Mouse (Mus musculus): ENCODE data around the gene Srgap2. TPM values are rescaled to one million over a fixed set of nuclear protein-coding genes. Genes with fewer than 3 reads are reported as not detected.

The Srgap2 gene
- polyA plus RNA-seq, 1 experiment from 2014 or later, result 15.3 TPM

- H3K4me2 ChIP-seq (ENCODE audit: low read length), result no peak overlapping the region
- H3K9me3 ChIP-seq (replicated peaks; ENCODE audit: control insufficient read depth, low read length), result no peaks in the 10 kb centered on the region
- H3K36me3 ChIP-seq (ENCODE audit: control insufficient read depth, insufficient read depth, low read length), result peaks cover 33% of the 10 kb centered on the region
- ATAC-seq (no peak), DNase-seq (ENCODE audit: low spot score) (no peak)
- H3K27me3 ChIP-seq (replicated peaks; ENCODE audit: control insufficient read depth, insufficient read depth, low read length), result no peaks in the 10 kb centered on the region
- no peak overlapping the region for H3K9ac ChIP-seq (ENCODE audit: low read length)
- 84% methylated on average over 6 of the region's 6 CpGs for WGBS
- H3K4me3 ChIP-seq (ENCODE audit: low read depth, low read length), result no peak overlapping the region
- H3K4me1 ChIP-seq (ENCODE audit: control insufficient read depth, insufficient read depth, low read length), result no peaks in the 10 kb centered on the region
- no peak overlapping the region for H3K27ac ChIP-seq (ENCODE audit: low read depth, low read length)
Observed at GRCm38 (mm10) chr1:131288938-131289337, 238.2 kb downstream of the Srgap2 start.

- no peaks in the 10 kb centered on the region for H3K27me3 ChIP-seq (replicated peaks; ENCODE audit: control insufficient read depth, insufficient read depth, low read length)
- no peak overlapping the region for H3K27ac ChIP-seq (ENCODE audit: low read depth, low read length)
- 81% methylated on average over 2 of the region's 2 CpGs for WGBS
- H3K4me1 ChIP-seq (ENCODE audit: control insufficient read depth, insufficient read depth, low read length), result no peaks in the 10 kb centered on the region
- ATAC-seq, result no peak
- H3K9ac ChIP-seq (ENCODE audit: low read length), result no peak overlapping the region
- DNase-seq (ENCODE audit: low spot score), result no peak
- no peaks in the 10 kb centered on the region for H3K9me3 ChIP-seq (replicated peaks; ENCODE audit: control insufficient read depth, low read length)
- H3K36me3 ChIP-seq (ENCODE audit: control insufficient read depth, insufficient read depth, low read length), result peaks cover 23% of the 10 kb centered on the region
- no peak overlapping the region for H3K4me2 ChIP-seq (ENCODE audit: low read length)
- H3K4me3 ChIP-seq (ENCODE audit: low read depth, low read length), result no peak overlapping the region
Observed at GRCm38 (mm10) chr1:131287267-131287666, 239.9 kb downstream of the Srgap2 start.

GRCm38 (mm10) chr1:131286803-131287202 lies 240.3 kb downstream of the Srgap2 start:
- Histone ChIP-seq H3K27ac (ENCODE audit: low read depth, low read length) (no peak overlapping the region), H3K4me3 (ENCODE audit: low read depth, low read length) (no peak overlapping the region), H3K4me2 (ENCODE audit: low read length) (no peak overlapping the region), H3K9me3 (replicated peaks; ENCODE audit: control insufficient read depth, low read length) (no peaks in the 10 kb centered on the region), H3K9ac (ENCODE audit: low read length) (no peak overlapping the region), H3K4me1 (ENCODE audit: control insufficient read depth, insufficient read depth, low read length) (no peaks in the 10 kb centered on the region), H3K36me3 (ENCODE audit: control insufficient read depth, insufficient read depth, low read length) (peaks cover 19% of the 10 kb centered on the region), H3K27me3 (replicated peaks; ENCODE audit: control insufficient read depth, insufficient read depth, low read length) (no peaks in the 10 kb centered on the region)
- no peak for ATAC-seq
- 81% methylated on average over 5 of the region's 5 CpGs for WGBS
- no peak for DNase-seq (ENCODE audit: low spot score)

- H3K4me2 ChIP-seq (ENCODE audit: low read length), result no peak overlapping the region
- DNase-seq (ENCODE audit: low spot score) (no peak), ATAC-seq (no peak)
- 94% methylated on average over 4 of the region's 4 CpGs for WGBS
- no peak overlapping the region for H3K27ac ChIP-seq (ENCODE audit: low read depth, low read length)
- H3K36me3 ChIP-seq (ENCODE audit: control insufficient read depth, insufficient read depth, low read length), result peaks cover 12% of the 10 kb centered on the region
- no peak overlapping the region for H3K4me3 ChIP-seq (ENCODE audit: low read depth, low read length)
- H3K27me3 ChIP-seq (replicated peaks; ENCODE audit: control insufficient read depth, insufficient read depth, low read length), result no peaks in the 10 kb centered on the region
- no peaks in the 10 kb centered on the region for H3K4me1 ChIP-seq (ENCODE audit: control insufficient read depth, insufficient read depth, low read length)
- H3K9me3 ChIP-seq (replicated peaks; ENCODE audit: control insufficient read depth, low read length), result no peaks in the 10 kb centered on the region
- no peak overlapping the region for H3K9ac ChIP-seq (ENCODE audit: low read length)
Observed at GRCm38 (mm10) chr1:131284616-131285015, 242.5 kb downstream of the Srgap2 start.

GRCm38 (mm10) chr1:131284167-131284566 lies 243.0 kb downstream of the Srgap2 start:
- no peak overlapping the region for H3K27ac ChIP-seq (ENCODE audit: low read depth, low read length)
- H3K4me2 ChIP-seq (ENCODE audit: low read length), result no peak overlapping the region
- DNase-seq (ENCODE audit: low spot score) (peak; percentile 29), ATAC-seq (peak; percentile 24; the same call in 1 of the 2 replicates)
- H3K4me1 ChIP-seq (ENCODE audit: control insufficient read depth, insufficient read depth, low read length), result no peaks in the 10 kb centered on the region
- 49% methylated on average over 1 of the region's 1 CpGs for WGBS
- no peak overlapping the region for H3K9ac ChIP-seq (ENCODE audit: low read length)
- no peaks in the 10 kb centered on the region for H3K9me3 ChIP-seq (replicated peaks; ENCODE audit: control insufficient read depth, low read length)
- no peaks in the 10 kb centered on the region for H3K27me3 ChIP-seq (replicated peaks; ENCODE audit: control insufficient read depth, insufficient read depth, low read length)
- H3K4me3 ChIP-seq (ENCODE audit: low read depth, low read length), result no peak overlapping the region
- peaks cover 7% of the 10 kb centered on the region for H3K36me3 ChIP-seq (ENCODE audit: control insufficient read depth, insufficient read depth, low read length)

- Histone ChIP-seq H3K27ac (ENCODE audit: low read depth, low read length) (no peak overlapping the region), H3K9ac (ENCODE audit: low read length) (no peak overlapping the region), H3K36me3 (ENCODE audit: control insufficient read depth, insufficient read depth, low read length) (no peaks in the 10 kb centered on the region), H3K27me3 (replicated peaks; ENCODE audit: control insufficient read depth, insufficient read depth, low read length) (no peaks in the 10 kb centered on the region), H3K4me2 (ENCODE audit: low read length) (no peak overlapping the region), H3K9me3 (replicated peaks; ENCODE audit: control insufficient read depth, low read length) (no peaks in the 10 kb centered on the region), H3K4me3 (ENCODE audit: low read depth, low read length) (no peak overlapping the region), H3K4me1 (ENCODE audit: control insufficient read depth, insufficient read depth, low read length) (no peaks in the 10 kb centered on the region)
- 0 out of 2 replicates have a peak, but pooled peaks have one; percentile 40 for ATAC-seq
- WGBS, result 57% methylated on average over 4 of the region's 4 CpGs
- DNase-seq (ENCODE audit: low spot score), result no peak
Observed at GRCm38 (mm10) chr1:131281731-131282130, 245.4 kb downstream of the Srgap2 start.

- DNase-seq (ENCODE audit: low spot score) (no peak), ATAC-seq (no peak)
- Histone ChIP-seq H3K4me2 (ENCODE audit: low read length) (no peak overlapping the region), H3K4me3 (ENCODE audit: low read depth, low read length) (no peak overlapping the region), H3K4me1 (ENCODE audit: control insufficient read depth, insufficient read depth, low read length) (no peaks in the 10 kb centered on the region), H3K9ac (ENCODE audit: low read length) (no peak overlapping the region), H3K27ac (ENCODE audit: low read depth, low read length) (no peak overlapping the region), H3K36me3 (ENCODE audit: control insufficient read depth, insufficient read depth, low read length) (no peaks in the 10 kb centered on the region), H3K9me3 (replicated peaks; ENCODE audit: control insufficient read depth, low read length) (no peaks in the 10 kb centered on the region), H3K27me3 (replicated peaks; ENCODE audit: control insufficient read depth, insufficient read depth, low read length) (no peaks in the 10 kb centered on the region)
- 65% methylated on average over 3 of the region's 3 CpGs for WGBS
Observed at GRCm38 (mm10) chr1:131280280-131280679, 246.9 kb downstream of the Srgap2 start.

GRCm38 (mm10) chr1:131279456-131279776 lies 247.7 kb downstream of the Srgap2 start, which contains the start of gene Ikbke:
Gene Ikbke (minus strand): TSS chr1:131279606.
- ATAC-seq (no peak), DNase-seq (ENCODE audit: low spot score) (no peak)
- Histone ChIP-seq H3K27me3 (replicated peaks; ENCODE audit: control insufficient read depth, insufficient read depth, low read length) (no peaks in the 10 kb centered on the region), H3K4me2 (ENCODE audit: low read length) (no peak within 1 kb of the TSS), H3K36me3 (ENCODE audit: control insufficient read depth, insufficient read depth, low read length) (no peaks in the 10 kb centered on the region), H3K9me3 (replicated peaks; ENCODE audit: control insufficient read depth, low read length) (no peaks in the 10 kb centered on the region), H3K4me1 (ENCODE audit: control insufficient read depth, insufficient read depth, low read length) (no peaks in the 10 kb centered on the region), H3K27ac (ENCODE audit: low read depth, low read length) (no peak within 1 kb of the TSS), H3K9ac (ENCODE audit: low read length) (no peak within 1 kb of the TSS), H3K4me3 (ENCODE audit: low read depth, low read length) (no peak within 1 kb of the TSS)
- WGBS, result 42% methylated on average over 4 of the region's 4 CpGs

- H3K27me3 ChIP-seq (replicated peaks; ENCODE audit: control insufficient read depth, insufficient read depth, low read length), result no peaks in the 10 kb centered on the region
- no peak overlapping the region for H3K4me2 ChIP-seq (ENCODE audit: low read length)
- H3K4me1 ChIP-seq (ENCODE audit: control insufficient read depth, insufficient read depth, low read length), result no peaks in the 10 kb centered on the region
- H3K27ac ChIP-seq (ENCODE audit: low read depth, low read length), result no peak overlapping the region
- H3K4me3 ChIP-seq (ENCODE audit: low read depth, low read length), result no peak overlapping the region
- H3K9me3 ChIP-seq (replicated peaks; ENCODE audit: control insufficient read depth, low read length), result no peaks in the 10 kb centered on the region
- H3K9ac ChIP-seq (ENCODE audit: low read length), result no peak overlapping the region
- H3K36me3 ChIP-seq (ENCODE audit: control insufficient read depth, insufficient read depth, low read length), result no peaks in the 10 kb centered on the region
- no peak for ATAC-seq
- DNase-seq (ENCODE audit: low spot score), result no peak
- WGBS, result 43% methylated on average over 8 of the region's 8 CpGs
Observed at GRCm38 (mm10) chr1:131278606-131279455, 248.3 kb downstream of the Srgap2 start.

Data from forebrain, embryonic 14.5 days (tissue).